Mouse (Mus musculus): ENCODE measurements around the gene Crybg1. TPM values are rescaled to one million over a fixed set of nuclear protein-coding genes. Genes with fewer than 3 reads are reported as not detected.

Gene Crybg1
- polyA plus RNA-seq, 1 experiment, result 14.8 TPM

DNA sequence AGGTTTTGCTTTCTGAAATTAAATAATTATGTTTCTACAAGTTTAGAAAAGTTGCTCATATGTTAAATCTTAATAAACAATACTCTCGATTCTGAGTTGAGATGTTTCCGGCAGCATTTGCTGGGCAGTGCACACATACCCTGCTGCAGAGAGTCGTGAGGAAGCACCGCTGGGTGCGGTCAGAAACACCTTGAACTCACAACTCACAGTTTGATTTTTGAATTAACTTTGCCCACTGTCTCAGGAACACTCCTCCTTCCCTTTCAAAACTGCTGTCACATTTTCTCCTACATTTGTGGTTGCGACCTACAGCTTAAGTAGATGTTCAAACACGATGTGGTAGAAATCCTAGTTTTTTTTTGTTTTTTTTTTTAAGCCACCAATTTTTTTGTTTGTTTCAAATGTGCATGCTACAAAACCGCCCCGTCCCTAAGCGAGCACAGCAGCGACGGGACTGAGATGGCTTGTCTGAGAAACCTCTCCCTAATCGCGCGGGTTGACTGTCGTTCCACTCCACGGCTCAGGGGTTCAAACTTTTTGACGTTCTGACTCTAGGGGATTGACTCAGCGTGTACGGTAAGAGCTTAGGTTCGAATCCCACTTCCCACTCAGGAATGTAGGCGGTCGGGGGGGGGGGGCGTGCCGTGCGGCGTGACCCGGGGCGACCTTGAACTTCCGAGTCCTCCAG is 247.6 kb downstream of the Crybg1 start:
- H3K27ac ChIP-seq (ENCODE audit: insufficient read depth, low read depth, low read length), result peak overlapping the region; percentile 45; the same call in 1 of the 2 replicates
- peaks cover 5% of the 10 kb centered on the region; the same call in 1 of the 2 replicates for H3K4me1 ChIP-seq (ENCODE audit: control insufficient read depth, insufficient read depth, insufficient read length, low read length)
- 2% methylated on average over 30 of the region's 30 CpGs for WGBS
- no peaks in the 10 kb centered on the region for H3K27me3 ChIP-seq (ENCODE audit: control insufficient read depth, insufficient read depth, low read length)
- H3K36me3 ChIP-seq (ENCODE audit: control insufficient read depth, insufficient read depth, low read length), result no peaks in the 10 kb centered on the region
- TF ChIP-seq CTCF (IDR thresholded peaks at IDR 0.05; ENCODE audit: extremely low read depth, insufficient read length, insufficient replicate concordance, low read depth, low read length) (no peak), POLR2A (IDR thresholded peaks at IDR 0.05; ENCODE audit: low read depth, low read length) (no peak)
- H3K4me3 ChIP-seq (ENCODE audit: low read depth, low read length), result peak overlapping the region; percentile 86

Other genes starting within 250 kb of the Crybg1 start
- gene Qrsl1, start 247.1 kb downstream of the Crybg1 start, polyA plus RNA-seq (2012; rRNA removed), result 3.8 and 5.0 TPM in 2 replicates
- gene Rtn4ip1, start 247.0 kb downstream of the Crybg1 start, polyA plus RNA-seq (2012; rRNA removed), result 3.3 and 5.1 TPM in 2 replicates
- 3.9 and 6.4 TPM in 2 replicates for gene Atg5, start 119.5 kb upstream of the Crybg1 start, polyA plus RNA-seq (2012; rRNA removed)

All from small intestine, adult 2 months (tissue).